Mouse (Mus musculus) fibroblast of lung, adult 2 months (primary cell): ENCODE measurements around the gene Pard3b.

Experiments used
- DNase-seq: peaks from one replicate; pipeline ENCODE4 v3.0.0-alpha.2; 2011; ENCODE audit warnings: low read depth

Pard3b gene

DNA sequence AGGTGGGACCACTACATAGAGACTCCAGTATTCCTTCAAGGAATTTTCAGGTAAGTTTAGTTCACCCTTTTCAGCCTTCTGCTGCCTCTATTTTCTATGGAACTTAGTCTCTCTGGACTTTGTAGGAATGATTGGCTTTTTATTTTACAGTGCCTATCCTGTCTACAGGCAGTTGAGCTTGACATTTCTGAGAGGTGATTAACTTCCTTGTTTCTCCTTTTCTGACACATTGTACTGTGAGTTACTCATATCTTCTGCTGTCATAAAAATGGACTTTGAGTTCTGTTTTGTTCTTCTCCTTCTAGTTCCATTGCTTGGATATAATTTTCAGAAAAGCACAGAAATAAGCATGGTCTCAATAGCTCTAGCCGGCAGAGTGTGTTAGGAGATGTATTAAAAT, 112.4 kb downstream of the Pard3b start:
- DNase-seq, result no peak

DNA sequence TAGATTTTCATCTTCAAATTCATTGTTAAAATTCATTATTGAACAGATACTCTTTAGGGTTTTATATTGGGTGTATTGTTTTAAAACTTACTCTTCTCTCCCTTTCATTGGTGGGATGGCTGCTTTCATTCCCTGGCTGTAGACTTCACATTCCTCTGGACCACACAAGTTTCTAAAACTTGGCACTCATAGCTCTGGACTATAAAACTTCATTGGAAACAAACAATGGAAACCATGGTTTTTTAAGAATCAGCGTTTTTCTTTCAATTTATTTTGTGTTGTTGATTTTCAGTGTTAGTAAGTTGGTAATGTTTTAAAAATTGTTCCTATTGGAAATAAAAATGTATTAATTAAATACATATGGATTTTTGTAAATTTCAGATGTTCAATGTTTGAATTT, 118.1 kb downstream of the Pard3b start:
- DNase-seq, result no peak

DNA sequence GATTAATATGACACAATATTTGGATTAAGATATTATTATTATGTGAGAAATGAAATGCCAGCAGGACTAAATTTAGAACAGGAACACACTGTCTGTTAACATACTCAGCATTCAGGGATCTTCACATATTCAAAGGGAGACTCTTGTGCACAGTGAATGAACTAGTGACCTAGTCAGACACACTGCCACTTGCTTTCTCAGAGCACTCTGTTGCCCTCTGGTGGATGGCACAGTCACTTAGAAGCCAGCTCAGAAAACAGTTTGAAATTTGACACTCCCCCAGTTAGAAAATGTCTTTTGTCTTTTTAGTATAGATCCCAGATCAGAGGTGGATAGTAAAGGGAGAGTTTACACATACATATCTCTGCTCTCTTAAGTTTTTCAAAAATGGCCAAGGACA, 132.6 kb downstream of the Pard3b start:
- DNase-seq, result peak; percentile 39

DNA sequence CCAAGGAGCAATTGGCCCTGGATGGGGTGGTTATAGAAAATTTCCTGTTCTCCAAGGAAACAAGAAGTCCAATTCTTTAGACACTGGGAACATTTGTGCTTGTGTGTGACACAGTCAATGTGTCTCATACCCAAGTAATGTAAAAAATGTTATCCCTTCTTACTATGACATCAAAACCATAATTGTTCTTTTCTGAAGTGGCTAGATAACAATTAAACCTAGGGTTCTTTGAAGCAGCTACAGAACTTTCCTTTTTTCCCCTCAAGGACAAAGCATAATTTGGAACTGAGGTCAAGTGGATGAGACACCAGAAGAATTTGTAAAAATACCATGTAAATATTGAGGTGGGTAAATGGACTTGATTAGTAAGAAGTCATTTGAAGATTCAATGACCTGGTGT, 140.1 kb downstream of the Pard3b start:
- no peak for DNase-seq

DNA sequence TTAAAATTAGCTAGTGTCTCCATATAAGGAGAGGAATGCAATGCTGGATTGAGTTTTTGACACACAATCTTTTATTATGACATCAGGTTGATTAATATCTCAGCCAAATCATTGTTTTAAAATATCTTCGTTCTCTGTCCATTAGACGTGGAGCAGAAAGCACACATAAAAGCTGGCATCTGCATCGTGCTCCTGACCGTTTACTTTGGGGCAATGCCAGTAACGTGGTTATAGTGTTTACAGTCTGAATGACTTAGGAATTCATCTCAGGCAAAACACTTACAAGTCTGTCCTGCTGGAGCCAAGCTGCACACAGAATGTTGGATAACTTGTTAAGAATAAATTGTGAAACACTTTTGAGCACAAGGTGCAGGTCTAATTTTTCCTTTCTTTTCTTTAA, 141.3 kb downstream of the Pard3b start:
- DNase-seq, result peak; percentile 90

DNA sequence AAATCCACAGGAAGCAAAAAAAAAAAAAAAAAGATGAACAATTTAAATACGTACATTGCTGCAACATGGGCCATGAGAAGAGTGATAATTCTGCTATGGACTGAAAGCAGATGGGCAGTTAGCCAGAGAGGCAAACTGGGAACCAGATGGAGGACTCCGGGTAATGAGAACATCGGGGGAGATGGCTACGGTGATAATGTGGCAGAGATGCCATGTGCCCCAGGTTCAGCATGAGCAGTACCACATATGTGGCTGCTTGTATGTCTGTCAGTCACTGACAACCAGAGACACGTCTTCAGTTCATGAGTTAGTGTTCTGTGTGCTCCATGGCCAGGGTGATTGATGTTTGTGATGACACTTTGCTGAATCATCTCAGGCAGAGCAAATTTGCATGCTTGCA, 157.7 kb downstream of the Pard3b start:
- no peak for DNase-seq

DNA sequence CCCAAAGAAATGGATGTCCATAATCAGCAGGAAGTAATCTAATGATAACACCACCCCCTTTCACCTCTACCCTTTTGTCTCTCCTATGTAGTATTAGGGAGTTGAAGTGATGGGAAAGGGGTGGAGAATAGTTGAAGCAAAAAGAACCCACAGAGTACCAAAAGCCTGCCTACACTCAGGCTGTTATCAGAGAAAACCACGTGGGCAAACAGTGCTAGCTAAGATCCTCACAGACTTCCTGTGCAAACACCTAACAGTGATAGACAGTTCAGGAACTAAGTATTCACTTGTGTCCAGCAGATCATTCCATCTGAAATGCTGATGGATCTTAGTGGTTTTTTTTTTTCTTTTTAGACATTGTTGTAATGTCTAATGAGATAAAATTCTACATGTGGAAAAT, 181.6 kb downstream of the Pard3b start:
- DNase-seq, result no peak

DNA sequence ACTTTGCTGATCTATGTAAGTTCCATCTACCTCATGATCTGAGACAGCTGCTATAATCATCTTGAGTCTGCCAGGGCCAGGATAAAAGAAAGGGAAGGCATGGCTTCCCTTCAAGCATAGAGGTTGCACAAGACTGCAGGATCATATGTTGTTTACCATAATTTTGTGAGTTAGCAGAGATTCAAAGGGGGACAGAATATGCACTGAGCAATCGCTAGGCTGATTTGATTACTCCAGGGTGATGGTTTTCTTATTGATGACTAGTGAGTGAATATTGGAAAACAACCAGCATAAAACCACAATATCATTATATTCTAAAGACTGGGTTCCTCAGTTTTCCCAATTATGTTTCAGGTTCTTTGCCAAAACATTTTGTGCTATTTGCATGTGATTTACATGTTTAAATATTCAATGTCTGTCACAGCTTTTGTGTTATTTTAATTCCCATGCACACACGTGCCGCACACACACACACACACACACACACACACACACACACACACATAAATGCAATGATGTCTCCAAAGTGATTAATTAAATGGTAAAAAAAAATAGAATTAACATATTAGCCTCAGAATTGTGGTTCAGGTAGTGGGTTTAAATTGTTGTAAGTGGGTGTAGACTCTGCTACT, 187.1 kb downstream of the Pard3b start:
- no peak for DNase-seq

DNA sequence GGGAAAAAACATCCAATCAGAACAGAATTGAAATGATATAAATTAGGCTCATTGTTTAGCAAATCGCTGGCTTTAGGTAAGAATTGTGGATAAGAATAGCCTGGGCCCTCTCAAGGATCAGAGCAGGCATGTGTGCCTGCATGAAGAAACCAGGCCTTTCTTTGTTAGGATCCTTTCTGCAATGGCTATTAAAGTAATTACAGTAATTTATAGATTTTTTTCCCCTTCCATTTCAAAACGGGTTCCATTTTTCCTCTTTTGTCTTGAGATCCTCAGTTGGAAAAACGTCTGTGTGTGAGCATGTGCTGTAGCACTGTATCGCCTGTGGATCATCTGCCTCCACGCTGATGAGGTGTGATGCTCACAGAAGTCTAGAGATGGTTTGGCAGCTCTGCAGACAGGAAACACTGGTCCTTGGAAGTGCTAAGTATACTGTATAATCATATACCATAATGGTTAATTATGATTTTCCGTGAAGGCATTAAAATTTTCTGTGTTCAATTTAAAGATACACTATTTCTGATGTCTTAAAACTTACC, 198.5 kb downstream of the Pard3b start:
- DNase-seq, result no peak

DNA sequence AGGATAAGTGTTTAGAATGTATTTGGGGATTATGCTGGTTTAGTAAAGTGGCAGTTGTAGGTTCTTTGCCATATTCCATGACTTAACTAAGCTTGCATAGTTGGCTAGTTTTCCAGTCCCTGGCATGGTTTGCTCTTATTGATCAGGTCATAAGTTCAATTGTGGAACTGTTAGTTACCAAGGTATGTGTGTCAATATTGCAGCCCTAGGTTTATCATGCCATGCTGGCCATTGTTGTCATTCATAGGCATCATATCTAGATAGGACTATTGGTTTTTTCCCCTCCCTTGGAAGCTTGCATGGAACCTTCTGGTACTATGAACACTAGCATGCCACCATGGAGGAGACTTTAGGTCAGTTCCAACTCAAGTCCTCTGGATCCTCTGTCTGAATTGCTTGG, 208.0 kb downstream of the Pard3b start:
- DNase-seq, result no peak

DNA sequence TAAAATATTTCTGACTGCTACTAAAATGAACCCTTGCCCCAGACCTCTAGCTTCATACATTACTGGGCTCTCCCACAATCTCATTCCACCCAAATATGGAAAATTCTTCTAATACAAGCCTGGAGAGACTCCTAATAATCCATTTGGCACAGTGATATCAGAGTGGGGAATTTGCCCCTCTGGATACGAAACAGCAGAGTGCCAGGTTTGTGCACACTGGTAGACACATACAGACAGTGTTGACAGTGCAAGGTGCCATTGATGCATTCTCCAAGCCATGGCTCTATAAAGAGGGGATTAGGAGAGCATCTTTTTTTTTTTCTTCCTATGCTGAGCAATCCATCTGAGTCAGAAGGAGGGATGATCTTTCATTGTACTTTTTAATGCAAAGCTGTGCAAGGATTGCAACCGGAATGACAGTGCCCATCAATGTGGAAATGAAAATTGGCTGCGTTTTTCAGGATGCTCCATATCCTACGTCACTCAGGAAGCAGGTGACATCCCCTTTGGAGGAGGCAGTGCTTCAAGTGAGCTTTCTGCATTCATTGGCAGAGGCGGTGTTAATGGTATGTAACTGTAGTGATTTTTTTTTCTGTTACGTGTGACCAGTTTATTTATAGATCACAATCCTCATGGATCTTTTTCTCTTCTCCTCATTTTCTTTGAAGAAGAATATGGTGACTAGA, 210.5 kb downstream of the Pard3b start:
- no peak for DNase-seq

DNA sequence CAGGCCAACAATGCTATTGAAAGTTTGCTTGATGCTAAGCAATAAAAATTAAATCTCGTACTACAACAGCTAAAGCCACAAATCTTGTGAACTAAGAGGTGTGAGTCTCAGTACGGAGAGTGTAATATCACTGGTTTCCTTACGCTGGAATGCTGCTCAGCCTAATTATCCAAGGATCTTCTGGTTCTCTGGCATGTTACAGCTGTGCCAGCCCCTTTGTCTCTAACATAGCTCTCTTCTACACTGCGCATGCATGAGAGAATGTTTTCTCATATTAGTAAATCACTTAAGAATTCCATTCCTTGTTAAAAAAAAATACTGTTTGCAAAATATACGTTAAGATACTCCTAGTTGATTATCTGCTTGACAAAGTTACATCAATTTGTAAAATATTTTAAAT, 211.8 kb downstream of the Pard3b start:
- no peak for DNase-seq

DNA sequence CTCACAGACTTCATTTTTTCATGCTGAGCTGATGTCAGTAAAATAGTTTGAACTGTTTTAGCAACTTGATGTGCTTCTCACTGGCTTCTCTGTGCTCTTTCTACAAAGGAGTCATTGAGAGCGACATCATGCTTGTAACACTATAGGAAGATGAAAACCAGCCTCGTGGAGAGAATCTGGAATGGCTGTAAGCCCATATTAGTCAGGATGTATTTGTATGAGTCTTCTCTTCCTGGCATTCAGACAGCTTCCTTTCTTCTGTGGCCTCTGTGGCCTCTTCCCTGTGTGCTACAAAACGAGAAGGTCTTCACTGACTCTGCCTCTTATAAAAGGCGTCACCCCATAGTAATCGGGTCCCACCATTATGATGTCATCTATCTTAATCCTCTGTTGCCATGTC, 212.6 kb downstream of the Pard3b start:
- no peak for DNase-seq

DNA sequence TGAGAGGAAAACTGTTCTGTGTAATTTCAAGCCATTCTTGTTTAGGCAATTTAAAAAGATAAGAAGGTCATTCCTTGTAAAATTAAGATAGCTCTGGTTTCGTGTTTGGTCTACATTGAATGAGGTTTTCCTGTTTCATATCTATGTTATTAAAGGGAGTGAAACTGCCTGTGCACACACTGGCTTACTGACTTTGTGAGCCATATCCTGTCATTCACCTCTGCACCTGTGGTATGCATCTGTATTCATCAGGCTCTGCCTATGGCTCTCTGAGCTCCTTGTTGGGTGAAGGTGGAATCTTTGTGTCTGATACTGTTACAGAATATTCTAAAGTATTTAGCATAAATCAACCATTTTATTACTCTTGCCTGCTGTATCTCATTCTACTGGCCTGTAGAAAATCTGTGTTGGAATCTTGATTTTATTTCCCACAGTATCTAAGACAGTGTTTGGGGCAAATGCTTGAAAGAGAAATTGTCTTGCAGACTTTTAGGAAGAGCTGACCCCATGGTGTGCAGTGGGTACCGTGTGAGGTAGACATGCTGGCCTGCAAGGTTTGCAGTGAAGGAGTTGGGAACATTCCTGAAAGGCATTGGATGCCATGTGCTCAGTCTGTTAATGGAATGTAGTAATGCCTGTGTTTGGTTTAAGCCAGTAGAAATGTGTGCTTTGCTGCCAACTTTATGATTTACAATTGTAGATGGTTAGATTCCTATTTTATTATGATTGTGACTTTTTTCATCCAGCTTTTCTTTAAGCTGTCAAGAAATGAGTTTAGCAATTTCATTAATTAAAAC, 228.9 kb downstream of the Pard3b start:
- no peak for DNase-seq

DNA sequence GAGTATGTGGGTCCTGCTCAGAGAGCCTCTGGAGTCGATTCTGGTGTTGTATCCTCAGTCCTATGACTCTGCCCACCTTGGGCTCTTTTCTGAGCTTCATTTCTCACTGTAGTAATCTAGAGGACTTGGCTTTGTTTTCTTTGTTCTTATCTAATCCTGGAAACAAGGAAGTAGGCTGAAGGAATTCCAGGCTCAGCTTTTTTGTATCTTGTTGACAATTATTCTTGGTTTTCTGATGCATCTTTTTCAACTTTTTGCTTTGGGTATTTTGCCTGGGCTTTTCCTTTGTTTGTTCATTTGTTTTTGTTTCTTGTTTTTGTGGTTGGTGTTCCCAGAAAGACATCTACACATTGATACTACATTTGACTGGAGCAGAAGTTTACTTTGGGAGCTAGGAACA, 236.3 kb downstream of the Pard3b start:
- DNase-seq, result no peak

DNA sequence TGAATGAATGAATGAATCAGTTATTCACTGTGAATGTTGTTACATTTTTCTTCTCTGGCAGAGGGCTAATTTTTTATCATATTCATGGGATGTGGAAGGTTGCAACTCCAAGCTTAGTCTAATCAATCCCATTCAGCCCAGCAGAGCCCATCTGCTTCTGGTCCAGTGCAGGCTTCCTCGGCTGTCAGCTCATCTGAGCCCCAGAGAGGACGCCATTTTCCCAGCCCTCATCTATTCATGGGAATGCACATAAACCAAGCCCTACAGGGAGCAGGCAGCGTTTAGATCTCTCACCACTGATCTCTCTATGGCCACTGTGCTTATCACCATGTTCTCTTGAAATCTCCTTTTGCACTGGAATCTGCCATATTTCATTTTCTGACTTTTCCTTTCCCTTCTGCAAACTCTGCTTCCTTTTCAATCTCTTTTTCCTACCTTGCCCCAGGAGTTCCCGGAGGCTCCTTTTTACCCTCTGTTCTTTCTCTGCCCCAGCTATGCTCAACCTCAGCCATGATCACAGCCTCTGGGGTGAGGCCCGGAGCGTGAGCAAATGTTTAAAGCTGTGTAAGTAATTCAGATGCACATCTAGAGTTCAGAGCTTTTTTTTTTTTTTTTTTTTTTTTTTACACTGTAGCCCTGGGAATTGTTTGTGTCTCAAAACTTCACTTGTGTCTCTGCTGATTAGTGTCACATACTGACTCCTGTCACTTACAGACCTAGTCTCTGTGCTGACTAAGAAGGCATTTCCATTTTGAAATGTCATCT, 241.3 kb downstream of the Pard3b start:
- no peak for DNase-seq

DNA sequence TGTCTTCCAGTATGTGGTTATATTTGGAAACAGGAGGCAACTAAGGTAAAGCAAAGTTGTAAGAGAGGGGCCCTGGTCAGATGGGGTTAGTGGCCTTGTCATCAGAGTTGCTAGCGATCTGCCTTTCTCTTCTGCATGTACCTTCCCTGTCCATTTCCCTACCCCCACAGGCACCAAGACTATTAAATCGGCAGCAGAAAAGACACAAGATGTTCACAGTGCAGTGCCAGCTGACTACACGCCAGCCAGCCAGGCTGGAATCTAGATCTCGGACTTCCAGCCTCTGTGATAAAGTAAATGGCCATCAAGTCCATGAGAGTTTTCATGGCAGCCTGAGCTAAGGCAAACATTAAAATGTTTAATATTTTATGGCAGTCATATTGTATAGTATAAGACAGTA, 257.4 kb downstream of the Pard3b start:
- no peak for DNase-seq

DNA sequence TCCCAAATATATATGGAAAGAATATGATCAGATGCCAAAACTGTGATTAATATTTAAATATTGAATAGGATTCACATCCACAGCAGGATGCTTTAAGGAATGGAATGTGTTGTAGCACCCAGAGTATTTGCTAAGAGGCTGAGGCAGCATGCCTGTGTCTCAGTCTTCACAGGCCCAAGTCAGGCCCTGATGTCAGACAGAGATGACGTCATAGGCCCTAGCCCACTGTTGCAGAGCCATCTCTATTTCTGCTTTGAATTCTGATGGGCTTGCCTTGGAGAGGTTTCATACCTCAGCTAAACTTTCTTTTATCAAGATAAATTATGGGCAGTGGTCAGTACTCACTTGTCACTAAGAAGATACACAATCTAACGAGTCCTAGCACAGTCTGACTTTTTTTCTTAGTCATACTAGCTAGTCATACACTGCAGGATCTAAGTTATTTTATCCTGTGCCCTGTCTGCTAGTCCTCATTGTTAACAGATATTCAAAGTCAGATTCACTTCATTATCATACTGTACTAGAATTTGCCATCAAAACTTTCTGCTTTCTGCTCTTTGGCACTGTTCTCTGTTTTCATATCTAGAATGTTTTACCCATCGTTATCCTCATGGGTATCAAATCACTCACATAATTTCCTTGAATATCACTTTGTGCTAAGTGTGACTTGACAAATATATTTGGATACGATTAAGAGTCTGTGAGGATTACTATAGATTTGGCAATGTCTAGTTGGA, 264.8 kb downstream of the Pard3b start:
- no peak for DNase-seq

DNA sequence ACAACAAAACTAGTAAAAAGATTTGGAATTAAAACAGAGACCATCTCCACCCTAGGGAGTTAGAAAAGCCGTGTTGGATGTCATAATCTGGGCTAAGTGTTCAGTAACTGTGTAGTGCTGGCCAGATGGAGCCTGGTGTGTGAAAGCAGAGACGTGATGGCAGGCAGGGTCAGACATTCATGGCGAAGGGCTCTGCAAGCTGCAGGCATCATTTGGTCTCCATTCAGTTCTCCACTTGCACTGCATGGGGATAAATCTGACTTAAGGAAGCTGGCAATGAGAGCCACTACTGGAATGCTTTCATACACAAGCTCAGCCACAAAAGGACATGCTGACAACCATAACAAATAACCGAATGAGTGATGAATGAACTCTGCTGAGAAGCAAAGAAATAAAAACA, 265.4 kb downstream of the Pard3b start:
- peak; percentile 53 for DNase-seq

DNA sequence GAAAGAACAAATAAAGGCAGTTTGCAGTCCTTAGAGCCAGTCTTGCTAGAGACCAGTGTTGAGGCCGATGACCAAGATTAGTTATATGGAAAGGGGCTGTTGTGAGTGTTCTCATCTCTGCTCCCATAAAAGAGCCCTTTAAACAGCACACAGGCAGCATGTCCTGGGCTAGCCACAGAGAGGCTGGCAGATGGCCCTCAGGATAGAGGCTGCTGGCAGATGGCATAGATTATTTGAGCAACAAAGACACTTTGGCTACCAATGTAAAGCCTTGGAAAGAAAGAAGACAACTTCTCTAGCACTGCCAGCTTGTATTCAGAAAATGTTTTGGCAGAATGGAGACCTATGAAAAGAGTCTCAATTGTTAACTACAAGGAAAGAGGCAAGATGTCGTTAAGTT, 274.3 kb downstream of the Pard3b start:
- no peak for DNase-seq

DNA sequence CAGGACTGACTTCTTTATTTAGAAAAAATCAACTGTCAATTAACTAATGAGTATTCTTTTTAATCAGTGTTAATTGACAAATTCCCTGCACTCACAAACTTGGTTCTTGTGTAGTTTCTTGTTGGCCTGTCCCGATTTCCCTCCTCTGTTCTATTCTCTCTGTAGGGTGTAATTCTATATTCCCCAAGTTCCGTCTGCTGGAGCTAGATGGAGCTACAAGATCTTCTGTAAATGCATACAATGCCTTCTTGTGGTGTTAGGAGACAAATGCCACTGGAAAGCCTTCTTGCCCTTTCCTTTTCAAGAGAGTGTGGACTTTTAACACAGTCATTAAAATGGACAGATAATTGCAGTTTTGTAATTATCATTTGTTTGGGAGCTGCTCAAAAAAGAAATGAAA, 286.3 kb downstream of the Pard3b start:
- DNase-seq, result no peak

DNA sequence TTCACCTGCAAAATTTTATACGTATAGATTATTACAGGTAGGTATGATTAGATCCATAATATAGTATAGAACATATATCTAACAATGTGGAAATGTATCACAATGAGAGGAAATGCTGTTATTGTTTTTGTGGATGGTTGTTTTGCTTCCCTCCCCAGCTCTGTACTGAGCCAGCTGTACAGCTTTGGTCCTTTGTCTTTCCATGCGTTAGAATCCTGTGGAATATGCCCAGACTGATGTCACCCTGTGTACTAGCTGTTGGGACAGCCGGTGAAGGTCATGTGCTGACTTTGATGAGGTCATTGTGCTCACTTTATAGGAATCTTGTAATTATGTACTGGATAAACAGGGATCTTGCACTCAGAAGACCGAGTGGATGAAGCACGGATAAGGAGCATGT, 286.9 kb downstream of the Pard3b start:
- DNase-seq, result no peak
